Mouse (Mus musculus) stomach, embryonic 14.5 days (tissue): ENCODE measurements around the gene Hist1h1c. TPM values are rescaled to one million over a fixed set of nuclear protein-coding genes. Genes with fewer than 3 reads are reported as not detected.
"Not testable (repeated sequence)": the region's sequence is repeated elsewhere in the genome, so short reads cannot be mapped to it uniquely, and the experiment has no call there.

ENCODE experiments used
- ATAC-seq: fragments of 200-750 bp; cut with Nextera tagmentation; 2 replicates; pipeline ENCODE4 v1.8.0; 2017; ENCODE audit warnings: low read depth, moderate TSS enrichment; ENCODE audit not compliant: insufficient number of reproducible peaks, insufficient read depth, low FRiP score
- H3K27ac ChIP-seq: fragments of 300-500 bp; sonication (generic); 2 replicates; pipeline ENCODE4 v1.5.1; 2014; ENCODE audit warnings: mild to moderate bottlenecking, low read length, moderate library complexity, mixed read lengths
- H3K27me3 ChIP-seq: fragments of 300-500 bp; sonication (generic); 2 replicates; pipeline ENCODE4 v1.6.1; 2014; ENCODE audit warnings: low read length, control low read depth, mixed read lengths; ENCODE audit not compliant: control insufficient read depth, insufficient read depth
- H3K36me3 ChIP-seq: fragments of 300-500 bp; sonication (generic); 2 replicates; pipeline ENCODE4 v1.6.1; 2014; ENCODE audit warnings: mild to moderate bottlenecking, control low read depth, low read length, moderate library complexity, mixed read lengths; ENCODE audit not compliant: control insufficient read depth, insufficient read depth
- H3K4me1 ChIP-seq: fragments of 300-500 bp; sonication (generic); 2 replicates; pipeline ENCODE4 v1.6.1; 2014; ENCODE audit warnings: low read length, control low read depth, mixed read lengths; ENCODE audit not compliant: control insufficient read depth, insufficient read depth
- H3K4me2 ChIP-seq: fragments of 300-500 bp; sonication (generic); replicated peaks from 2 replicates; pipeline ENCODE4 v1.6.1; 2014; ENCODE audit warnings: low read depth, low read length, control low read depth
- H3K4me3 ChIP-seq: fragments of 300-500 bp; sonication (generic); 2 replicates; pipeline ENCODE4 v1.5.1; 2014; ENCODE audit warnings: low read depth, low read length, control low read depth
- H3K9ac ChIP-seq: fragments of 300-500 bp; sonication (generic); replicated peaks from 2 replicates; pipeline ENCODE4 v1.6.1; 2014; ENCODE audit warnings: low read depth, mild to moderate bottlenecking, control low read depth, low read length, moderate library complexity, mixed read lengths
- H3K9me3 ChIP-seq: fragments of 300-500 bp; sonication (generic); 2 replicates; pipeline ENCODE4 v1.6.1; 2016; ENCODE audit warnings: low read depth, low read length, control low read depth; ENCODE audit not compliant: control insufficient read depth
- WGBS: fragments of 180-500 bp; shearing (Covaris S2); extraction: QIAGEN DNeasy Blood & Tissue Kit; methylation state at CpG from one replicate; pipeline ENCODE4 v1.1.7; 2014; 5-methylcytosine and 5-hydroxymethylcytosine counted together
- polyA plus RNA-seq: library from polyadenylated mRNA; unstranded; fragments of >200 nt; fragmentation: Nextera tagmentation; extraction: Ambion mirVana; gene quantifications from 2 replicates; pipeline ENCODE4 v1.2.1, GENCODE M21; 2014

Hist1h1c gene
- polyA plus RNA-seq, 1 experiment from 2014 or later: 38.5 TPM

- Histone ChIP-seq H3K9me3 (no peaks in the 10 kb centered on the region), H3K36me3 (no peaks in the 10 kb centered on the region), H3K27me3 (no peaks in the 10 kb centered on the region), H3K4me2 (no peak overlapping the region), H3K27ac (no peak overlapping the region), H3K4me3 (no peak overlapping the region), H3K9ac (no peak overlapping the region), H3K4me1 (no peaks in the 10 kb centered on the region)
- ATAC-seq: no peak
- WGBS: 80% methylated on average over 4 of the region's 4 CpGs
These were observed 30.6 kb upstream of the Hist1h1c start for GRCm38 (mm10) chr13:23708041-23708440.

- Histone ChIP-seq H3K36me3 (no peaks in the 10 kb centered on the region), H3K27me3 (no peaks in the 10 kb centered on the region), H3K27ac (no peak overlapping the region), H3K4me3 (no peak overlapping the region), H3K9ac (no peak overlapping the region), H3K4me2 (no peak overlapping the region), H3K9me3 (no peaks in the 10 kb centered on the region), H3K4me1 (no peaks in the 10 kb centered on the region)
- WGBS: 75% methylated on average over 4 of the region's 4 CpGs
- no peak for ATAC-seq
These were observed 30.0 kb upstream of the Hist1h1c start for GRCm38 (mm10) chr13:23708654-23709053.

GRCm38 (mm10) chr13:23709714-23710373 is 28.8 kb upstream of the Hist1h1c start:
- peak overlapping the region; percentile 40 for H3K9ac ChIP-seq
- no peak overlapping the region for H3K27ac ChIP-seq
- 23% methylated on average over 15 of the region's 15 CpGs for WGBS
- ATAC-seq: no peak
- H3K27me3 ChIP-seq: no peaks in the 10 kb centered on the region
- H3K9me3 ChIP-seq: no peaks in the 10 kb centered on the region
- H3K4me3 ChIP-seq: peak overlapping the region; percentile 44
- H3K36me3 ChIP-seq: no peaks in the 10 kb centered on the region
- peak overlapping the region; percentile 91 for H3K4me2 ChIP-seq
- no peaks in the 10 kb centered on the region for H3K4me1 ChIP-seq

GRCm38 (mm10) chr13:23710374-23711089 is 28.1 kb upstream of the Hist1h1c start, which contains the start of gene Hfe:
Gene Hfe (minus strand): TSS chr13:23710854.
- Histone ChIP-seq H3K9ac (peak within 1 kb of the TSS; percentile 40), H3K4me3 (peak within 1 kb of the TSS; percentile 44), H3K9me3 (no peaks in the 10 kb centered on the region), H3K4me1 (no peaks in the 10 kb centered on the region), H3K36me3 (no peaks in the 10 kb centered on the region), H3K27ac (no peak within 1 kb of the TSS), H3K4me2 (peak within 1 kb of the TSS; percentile 91), H3K27me3 (no peaks in the 10 kb centered on the region)
- peak; percentile 69 for ATAC-seq
- WGBS: 4% methylated on average over 17 of the region's 17 CpGs

GRCm38 (mm10) chr13:23716261-23717042 is 22.2 kb upstream of the Hist1h1c start:
- WGBS: 86% methylated on average over 5 of the region's 5 CpGs
- no peak overlapping the region for H3K9ac ChIP-seq
- no peak overlapping the region for H3K4me2 ChIP-seq
- H3K36me3 ChIP-seq: no peaks in the 10 kb centered on the region
- H3K9me3 ChIP-seq: no peaks in the 10 kb centered on the region
- H3K27ac ChIP-seq: no peak overlapping the region
- no peak for ATAC-seq
- H3K4me1 ChIP-seq: no peaks in the 10 kb centered on the region
- no peaks in the 10 kb centered on the region for H3K27me3 ChIP-seq
- H3K4me3 ChIP-seq: no peak overlapping the region

GRCm38 (mm10) chr13:23717176-23717575 is 21.4 kb upstream of the Hist1h1c start:
- WGBS: 51% methylated on average over 11 of the region's 11 CpGs
- no peak overlapping the region for H3K4me2 ChIP-seq
- H3K27me3 ChIP-seq: no peaks in the 10 kb centered on the region
- no peak for ATAC-seq
- no peak overlapping the region for H3K4me3 ChIP-seq
- no peaks in the 10 kb centered on the region for H3K4me1 ChIP-seq
- no peak overlapping the region for H3K9ac ChIP-seq
- no peak overlapping the region for H3K27ac ChIP-seq
- no peaks in the 10 kb centered on the region for H3K9me3 ChIP-seq
- no peaks in the 10 kb centered on the region for H3K36me3 ChIP-seq

GRCm38 (mm10) chr13:23717593-23718245 is 20.9 kb upstream of the Hist1h1c start:
- 15% methylated on average over 2 of the region's 2 CpGs for WGBS
- H3K9me3 ChIP-seq, H3K27ac ChIP-seq, H3K9ac ChIP-seq, H3K4me3 ChIP-seq, ATAC-seq, H3K36me3 ChIP-seq, H3K4me1 ChIP-seq, H3K27me3 ChIP-seq, H3K4me2 ChIP-seq: not testable (repeated sequence)

- H3K36me3 ChIP-seq: no peaks in the 10 kb centered on the region
- 69% methylated on average over 4 of the region's 4 CpGs for whole genome bisulfite sequencing
- H3K27ac ChIP-seq: no peak overlapping the region
- no peak overlapping the region for H3K4me3 ChIP-seq
- no peak overlapping the region for H3K9ac ChIP-seq
- H3K9me3 ChIP-seq: no peaks in the 10 kb centered on the region
- ATAC-seq: no peak
- no peaks in the 10 kb centered on the region for H3K4me1 ChIP-seq
- H3K27me3 ChIP-seq: no peaks in the 10 kb centered on the region
- no peak overlapping the region for H3K4me2 ChIP-seq
These were observed 14.4 kb upstream of the Hist1h1c start for GRCm38 (mm10) chr13:23724239-23724638.
